Mouse (Mus musculus) T-helper 2 cell (primary cell): ENCODE data around the gene Sox2.

Experiments
- in situ Hi-C: fragments of 300-600 bp; cut with MboI, MseI; formaldehyde crosslinking; loops from one replicate; pipeline ENCODE4 v1.15.1; 2025; ENCODE audit warnings: high pct_unique_total_duplicates

The Sox2 gene

DNA sequence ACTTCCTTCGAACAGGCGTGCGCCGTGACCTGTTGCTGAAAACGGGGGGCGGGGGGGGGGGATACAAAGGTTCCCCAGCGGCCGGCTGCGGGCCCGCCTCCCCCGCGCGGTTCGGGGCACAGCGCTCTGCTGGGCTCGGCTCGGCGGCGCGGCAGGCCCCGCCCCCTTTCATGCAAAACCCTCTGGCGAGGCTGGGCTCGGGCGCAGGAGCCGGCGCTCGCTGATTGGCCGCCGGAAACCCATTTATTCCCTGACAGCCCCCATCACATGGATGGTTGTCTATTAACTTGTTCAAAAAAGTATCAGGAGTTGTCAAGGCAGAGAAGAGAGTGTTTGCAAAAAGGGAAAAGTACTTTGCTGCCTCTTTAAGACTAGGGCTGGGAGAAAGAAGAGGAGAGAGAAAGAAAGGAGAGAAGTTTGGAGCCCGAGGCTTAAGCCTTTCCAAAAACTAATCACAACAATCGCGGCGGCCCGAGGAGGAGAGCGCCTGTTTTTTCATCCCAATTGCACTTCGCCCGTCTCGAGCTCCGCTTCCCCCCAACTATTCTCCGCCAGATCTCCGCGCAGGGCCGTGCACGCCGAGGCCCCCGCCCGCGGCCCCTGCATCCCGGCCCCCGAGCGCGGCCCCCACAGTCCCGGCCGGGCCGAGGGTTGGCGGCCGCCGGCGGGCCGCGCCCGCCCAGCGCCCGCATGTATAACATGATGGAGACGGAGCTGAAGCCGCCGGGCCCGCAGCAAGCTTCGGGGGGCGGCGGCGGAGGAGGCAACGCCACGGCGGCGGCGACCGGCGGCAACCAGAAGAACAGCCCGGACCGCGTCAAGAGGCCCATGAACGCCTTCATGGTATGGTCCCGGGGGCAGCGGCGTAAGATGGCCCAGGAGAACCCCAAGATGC is at the start of gene Sox2:
TSS of gene Sox2 (plus strand) at position 680 of the 895 bp plus-strand sequence.
- in situ Hi-C loops, result loop anchor here (10.0 to 25.0 kb wide), 3 partner anchors 688 to 855 kb away; partner anchors contain the start of gene Ttc14

DNA sequence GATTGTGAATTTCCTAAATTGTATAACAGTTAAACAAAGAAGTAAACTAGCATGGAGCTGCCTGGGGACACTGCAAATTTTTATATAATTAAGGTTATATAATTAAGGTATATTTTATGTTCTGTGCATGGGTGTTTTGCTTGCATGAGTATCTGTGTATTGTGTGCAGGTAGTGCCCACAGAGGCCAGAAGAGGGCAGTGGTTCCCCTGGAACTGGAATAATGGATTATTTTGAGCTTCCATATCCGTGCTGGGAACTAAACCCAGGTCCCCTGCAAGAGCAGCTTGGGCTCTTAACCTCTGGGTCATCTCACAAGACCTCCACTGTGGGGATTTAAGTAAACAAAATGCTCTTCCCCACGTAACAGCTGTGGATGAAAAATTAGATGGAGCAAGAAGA is 49.1 kb upstream of the Sox2 start:
- in situ Hi-C loops, result no loop called here

DNA sequence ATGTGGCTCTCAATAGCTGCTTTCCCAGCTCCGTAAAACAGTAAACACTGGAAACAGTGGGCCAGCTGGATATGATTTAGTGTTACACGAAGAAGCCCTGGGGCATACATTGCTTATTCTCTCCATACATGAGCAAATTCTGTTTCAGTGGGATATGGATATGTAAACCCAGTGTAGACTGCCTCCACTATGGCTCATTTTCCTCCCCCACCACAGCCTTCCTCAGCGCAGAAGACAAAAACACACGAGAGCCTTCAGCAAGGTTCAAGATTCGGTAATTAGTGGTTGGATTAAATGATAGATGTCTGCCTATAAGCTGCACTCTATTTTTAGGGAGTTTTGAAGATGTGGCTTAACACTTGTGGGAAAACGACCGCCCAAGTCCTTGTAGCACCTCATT is 36.1 kb upstream of the Sox2 start:
- in situ Hi-C loops, result no loop called here

DNA sequence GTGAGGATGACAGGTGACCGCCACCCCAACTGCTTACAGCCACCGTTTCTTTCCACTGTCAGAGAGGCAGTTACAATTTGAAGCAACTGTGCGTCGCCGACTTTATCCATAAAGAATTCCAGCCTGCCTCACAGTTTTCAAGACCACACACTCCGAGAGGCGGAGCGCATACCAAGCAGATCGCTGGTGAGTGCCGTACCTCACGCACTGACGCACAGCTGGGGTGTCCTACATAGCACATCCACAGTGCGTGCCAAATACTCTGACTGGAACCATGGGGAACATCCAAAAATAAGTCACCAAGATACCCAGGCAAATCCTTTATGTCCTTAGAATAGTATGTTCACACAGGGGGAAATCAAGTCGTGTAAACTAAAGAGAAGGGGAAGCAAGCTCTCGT is 34.7 kb upstream of the Sox2 start:
- in situ Hi-C loops, result no loop called here

DNA sequence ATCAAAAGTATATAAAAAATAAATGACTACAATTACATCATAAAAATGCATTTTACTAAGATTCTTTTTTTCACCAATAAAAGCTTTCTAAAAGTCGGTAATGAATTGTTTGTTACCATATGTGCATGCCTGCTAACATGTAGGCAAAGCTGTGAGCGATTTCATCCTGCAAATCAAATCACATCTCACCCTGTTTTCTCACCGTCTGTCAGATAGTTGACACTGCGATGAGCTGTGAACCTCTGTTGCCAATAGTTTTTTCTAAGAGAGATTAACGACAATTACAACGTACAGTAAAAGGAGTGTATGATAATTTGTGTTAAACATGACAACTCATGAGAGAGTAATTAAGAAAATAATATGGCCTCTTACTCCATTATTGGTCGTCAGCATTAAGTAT is 31.3 kb upstream of the Sox2 start:
- in situ Hi-C loops, result no loop called here

DNA sequence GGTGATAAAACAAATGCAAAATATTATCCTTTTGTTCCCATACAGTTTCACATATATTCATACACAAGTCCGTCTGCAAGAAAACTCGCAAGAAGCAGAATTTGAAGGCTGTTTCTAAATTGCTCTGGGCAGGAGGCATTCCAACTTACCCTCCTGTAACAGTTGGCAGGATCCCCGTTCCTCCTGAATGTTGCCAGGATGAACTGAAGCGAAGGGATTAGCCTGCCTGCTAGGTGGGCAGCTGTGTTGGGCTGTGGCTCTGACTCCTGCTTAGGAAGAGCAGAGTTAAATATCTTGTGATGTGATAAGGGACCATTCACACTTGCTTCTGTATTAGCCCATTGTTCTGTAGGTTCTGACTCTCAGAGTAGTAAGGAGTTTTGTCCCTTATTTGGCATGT is 30.1 kb upstream of the Sox2 start:
- in situ Hi-C loops, result no loop called here

DNA sequence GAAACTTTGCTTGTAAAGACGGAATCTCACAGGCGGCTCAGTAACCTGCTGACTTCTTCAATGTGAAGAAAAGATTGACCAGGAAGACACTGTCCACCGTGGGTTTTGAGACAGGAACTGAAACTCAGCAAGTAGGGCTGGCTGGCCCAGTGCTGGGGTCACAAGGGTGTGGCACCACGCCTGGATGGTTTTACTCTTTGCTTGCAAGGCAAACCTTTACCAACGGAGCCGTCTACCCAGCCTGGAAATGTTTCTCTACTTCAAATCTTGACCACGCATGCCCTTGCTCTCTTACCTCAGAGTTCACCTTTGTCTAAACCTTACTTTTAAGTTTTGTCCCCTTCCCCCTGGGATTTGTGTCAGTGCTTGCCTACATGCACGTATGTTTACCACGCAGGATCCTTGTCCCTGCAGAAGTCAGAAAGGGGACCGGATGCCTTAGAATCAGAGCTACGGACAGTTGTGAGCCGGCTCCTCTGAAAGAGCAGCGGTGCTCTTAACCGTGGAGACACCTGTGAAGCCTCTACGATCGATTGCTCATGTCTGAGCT is 25.4 kb upstream of the Sox2 start:
- in situ Hi-C loops, result loop anchor here (25.0 kb wide), 1 partner anchor 662 kb away; no protein-coding TSS in a partner anchor

DNA sequence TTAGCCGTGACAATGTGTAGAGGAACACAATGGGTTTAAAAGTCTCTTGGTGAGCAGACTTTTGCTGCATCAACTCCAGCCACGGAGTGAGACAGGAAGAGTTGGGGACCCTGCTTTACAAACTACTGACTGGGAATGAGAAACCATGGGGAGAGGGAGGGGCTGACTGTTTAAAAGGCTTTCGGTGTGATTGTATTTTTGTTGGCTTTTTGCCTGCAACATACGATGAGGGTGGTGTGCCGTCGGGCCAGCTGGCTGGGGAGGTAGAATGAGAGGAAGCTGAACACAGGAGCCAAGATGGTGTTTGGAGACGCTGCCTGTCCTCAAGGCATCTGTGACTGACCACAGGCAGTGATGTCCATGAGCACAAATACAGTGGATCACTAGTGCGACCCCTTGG is 23.7 kb upstream of the Sox2 start:
- in situ Hi-C loops, result loop anchor here (25.0 kb wide), 1 partner anchor 664 kb away; no protein-coding TSS in a partner anchor

DNA sequence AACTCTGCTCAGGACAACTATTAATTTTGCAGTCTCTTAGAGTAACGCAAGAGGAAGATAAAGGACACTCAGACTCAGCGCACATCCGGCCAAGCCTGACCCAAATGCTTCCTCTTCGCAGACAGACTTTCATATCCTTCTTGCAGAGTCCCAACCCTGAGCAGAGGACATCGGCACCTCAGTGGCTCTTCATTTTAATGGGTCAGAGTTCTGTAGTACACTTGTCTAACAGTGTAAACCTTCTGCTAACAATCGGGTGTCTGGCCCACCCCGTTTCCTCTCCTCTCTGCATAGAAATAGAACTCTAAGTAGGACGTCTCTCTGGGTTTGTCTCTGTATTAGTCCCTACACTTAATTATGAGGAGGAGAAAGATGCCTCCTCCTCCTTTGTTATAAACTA is 20.2 kb upstream of the Sox2 start:
- in situ Hi-C loops, result loop anchor here (10.0 to 25.0 kb wide), 2 partner anchors 475 to 668 kb away; no protein-coding TSS in a partner anchor

DNA sequence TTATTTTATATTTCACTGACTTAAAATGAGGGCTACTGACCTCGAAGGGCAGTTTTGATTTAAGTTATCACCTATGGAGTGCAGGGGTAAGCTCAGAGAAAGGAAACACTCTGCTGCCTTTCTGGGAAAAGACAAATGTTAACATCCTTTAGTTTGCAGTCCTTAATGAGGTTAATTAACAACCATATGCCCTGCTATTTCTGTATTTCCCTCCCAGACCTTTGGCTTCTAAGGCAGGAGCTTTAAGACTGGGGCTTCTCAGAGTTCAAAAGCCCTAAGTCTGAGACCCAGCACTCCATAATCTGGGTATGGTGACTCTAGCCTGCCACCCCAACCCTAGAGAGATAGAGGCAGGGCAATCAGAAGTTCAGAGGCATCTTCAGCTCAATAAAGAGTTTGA is 19.5 kb upstream of the Sox2 start:
- in situ Hi-C loops, result loop anchor here (10.0 to 25.0 kb wide), 2 partner anchors 474 to 668 kb away; no protein-coding TSS in a partner anchor

DNA sequence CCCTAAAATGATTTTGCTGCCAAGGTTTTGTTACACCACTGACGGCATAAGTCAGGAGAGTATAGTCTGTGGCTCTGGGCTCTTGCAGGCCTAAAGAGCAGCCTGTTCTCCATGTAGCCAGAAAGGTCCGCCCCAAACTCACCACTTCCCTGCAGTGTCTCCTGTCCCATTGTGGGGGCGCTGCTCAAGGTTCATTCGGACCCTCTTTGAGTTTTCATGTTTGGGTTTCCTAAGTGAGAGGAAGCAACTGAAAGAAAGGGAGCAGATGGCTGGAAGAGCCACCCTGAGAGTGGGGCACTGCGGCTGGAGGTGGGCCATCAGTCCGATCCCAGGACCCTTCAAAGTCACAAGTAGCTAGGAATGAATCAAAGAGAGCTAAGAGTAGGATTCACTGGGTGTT is 13.2 kb upstream of the Sox2 start:
- in situ Hi-C loops, result loop anchor here (10.0 to 25.0 kb wide), 2 partner anchors 468 to 675 kb away; no protein-coding TSS in a partner anchor

DNA sequence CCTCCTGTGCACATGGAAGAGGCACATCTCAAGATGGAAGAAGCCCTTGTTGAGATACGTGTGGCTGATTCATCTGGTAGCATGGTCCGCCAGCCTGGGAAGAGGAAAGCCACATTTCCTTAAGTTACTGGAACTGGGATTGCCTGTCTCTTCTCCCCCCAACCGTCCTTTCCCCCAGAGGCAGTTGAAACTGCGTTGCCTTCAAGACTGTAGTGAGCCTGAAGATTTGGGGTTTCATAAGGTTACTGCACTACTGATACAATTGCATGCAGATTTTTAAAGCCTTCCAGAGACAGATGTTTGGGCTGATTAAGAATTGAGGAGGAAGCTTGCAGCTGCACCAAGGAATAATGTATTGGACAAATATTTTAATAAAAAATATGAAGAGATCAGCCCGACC is 12.7 kb upstream of the Sox2 start:
- in situ Hi-C loops, result loop anchor here (10.0 to 25.0 kb wide), 2 partner anchors 467 to 675 kb away; no protein-coding TSS in a partner anchor

DNA sequence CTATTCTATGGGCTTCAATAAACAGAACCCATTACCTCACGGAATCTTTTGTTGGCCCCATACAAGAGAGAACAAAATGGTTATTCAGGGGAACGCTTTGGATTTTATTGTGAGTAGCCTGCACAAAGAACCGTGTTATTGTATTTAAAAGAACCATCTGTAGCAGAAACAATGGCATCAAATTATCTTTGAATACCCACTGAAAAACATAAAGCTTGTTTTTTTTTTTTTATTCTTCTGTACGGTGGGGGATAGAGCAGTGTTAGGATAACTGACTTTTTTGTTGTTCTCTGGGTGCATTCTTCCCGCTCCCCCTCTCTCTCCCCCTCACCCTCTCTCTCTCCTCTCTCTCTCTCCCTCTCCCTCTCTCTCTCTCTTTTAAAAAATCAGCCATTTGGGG is 12.3 kb upstream of the Sox2 start:
- in situ Hi-C loops, result loop anchor here (10.0 to 25.0 kb wide), 2 partner anchors 467 to 676 kb away; no protein-coding TSS in a partner anchor

DNA sequence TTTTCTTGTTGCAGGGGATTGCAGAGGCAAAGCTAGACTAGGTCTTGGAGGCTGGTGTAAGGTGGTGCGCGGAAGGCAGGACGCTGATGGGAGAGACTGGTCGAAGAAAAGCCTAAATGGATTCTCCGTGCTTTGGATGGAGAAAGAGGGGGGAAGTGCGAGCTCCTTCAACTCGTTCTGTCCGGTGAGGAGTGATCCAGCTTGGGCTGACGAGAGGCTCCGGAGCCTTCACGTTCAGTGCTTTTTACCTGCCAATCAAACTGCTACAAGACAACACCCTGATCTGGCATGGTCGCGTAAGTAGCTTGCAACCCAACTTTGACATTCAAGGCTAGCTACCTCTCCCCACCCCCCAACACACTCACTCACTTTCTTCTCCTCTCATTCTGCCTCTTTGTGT is 11.9 kb upstream of the Sox2 start:
- in situ Hi-C loops, result loop anchor here (10.0 to 25.0 kb wide), 2 partner anchors 466 to 676 kb away; no protein-coding TSS in a partner anchor

DNA sequence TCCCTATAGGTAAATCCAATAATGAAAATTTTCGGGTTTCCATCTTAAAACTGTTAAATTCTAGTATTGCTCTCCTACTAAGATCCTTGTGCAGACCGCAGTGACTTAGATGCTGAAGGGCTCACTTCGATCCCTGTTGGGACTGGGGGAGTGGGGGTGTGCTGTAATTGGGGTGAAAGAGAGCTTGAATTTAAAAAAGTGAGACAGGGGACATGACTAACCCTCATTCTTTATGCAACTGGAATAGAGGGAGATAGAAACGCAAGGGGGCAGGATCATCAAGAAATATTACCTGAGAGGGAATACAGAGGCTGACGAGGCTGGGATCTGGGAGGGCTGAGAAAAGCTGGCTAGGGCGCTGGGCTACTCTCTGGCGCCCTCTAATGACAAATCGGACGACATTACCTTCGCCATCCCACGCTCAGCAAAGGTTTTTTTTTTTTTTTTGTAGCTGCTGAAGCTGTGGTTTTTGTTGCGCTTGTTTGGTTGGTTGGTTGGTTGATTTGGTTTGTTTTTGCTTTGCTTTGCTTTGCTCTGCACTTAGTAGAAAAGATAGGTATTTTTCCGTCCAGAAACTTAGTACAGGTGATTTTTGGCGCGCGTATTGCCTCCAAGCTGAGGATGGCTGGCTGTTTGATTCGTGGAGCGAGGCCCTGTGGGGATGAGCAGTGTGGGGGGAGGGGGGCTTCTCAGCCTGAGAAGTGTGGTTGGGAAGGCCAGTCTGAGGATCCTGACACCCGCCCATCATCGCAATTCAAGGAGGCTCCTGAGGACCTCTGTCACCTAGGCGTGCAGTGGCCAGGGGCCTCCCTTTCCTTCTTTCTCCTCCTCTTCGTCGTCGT is 11.0 kb upstream of the Sox2 start:
- in situ Hi-C loops, result loop anchor here (10.0 to 25.0 kb wide), 2 partner anchors 466 to 677 kb away; no protein-coding TSS in a partner anchor

DNA sequence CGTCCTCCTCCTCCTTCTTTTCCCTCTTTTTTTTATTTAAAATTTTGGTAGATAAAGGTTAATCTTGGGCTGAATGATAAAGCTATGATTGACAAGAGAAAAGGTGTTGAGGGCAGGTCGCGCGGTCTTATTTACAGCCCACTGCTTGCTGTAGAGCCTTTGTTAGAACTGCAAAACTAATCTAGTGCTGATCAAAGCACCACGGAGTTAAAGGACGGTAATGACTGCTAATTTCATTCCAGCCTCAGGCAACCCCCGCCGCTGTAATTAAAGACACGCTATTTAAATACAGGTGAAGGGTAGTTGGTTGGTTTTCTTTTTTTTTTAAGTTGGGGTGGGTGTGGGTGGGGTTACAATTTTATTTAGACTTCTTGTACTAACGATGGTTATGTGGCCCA is 10.3 kb upstream of the Sox2 start:
- in situ Hi-C loops, result loop anchor here (10.0 to 25.0 kb wide), 2 partner anchors 465 to 678 kb away; no protein-coding TSS in a partner anchor

DNA sequence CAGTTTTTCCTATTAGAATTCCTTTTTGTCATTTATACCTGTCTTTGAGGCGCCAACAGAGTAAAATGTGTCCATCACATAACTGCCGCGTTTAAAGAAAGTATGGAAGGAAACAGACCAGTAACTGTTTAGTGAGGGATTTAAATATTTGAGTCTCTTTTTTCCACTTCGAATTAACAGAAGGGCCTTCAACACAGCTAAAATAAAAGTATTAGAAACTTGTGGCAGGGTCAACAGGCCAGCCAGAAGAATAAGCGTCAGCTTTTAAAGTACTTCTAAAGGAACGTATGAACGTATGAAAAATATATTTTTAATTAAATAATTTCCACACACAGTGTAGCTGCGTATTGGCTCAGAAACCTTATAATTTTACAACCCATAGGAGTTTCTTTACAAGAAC is 9.9 kb upstream of the Sox2 start:
- in situ Hi-C loops, result loop anchor here (25.0 kb wide), 1 partner anchor 678 kb away; no protein-coding TSS in a partner anchor

DNA sequence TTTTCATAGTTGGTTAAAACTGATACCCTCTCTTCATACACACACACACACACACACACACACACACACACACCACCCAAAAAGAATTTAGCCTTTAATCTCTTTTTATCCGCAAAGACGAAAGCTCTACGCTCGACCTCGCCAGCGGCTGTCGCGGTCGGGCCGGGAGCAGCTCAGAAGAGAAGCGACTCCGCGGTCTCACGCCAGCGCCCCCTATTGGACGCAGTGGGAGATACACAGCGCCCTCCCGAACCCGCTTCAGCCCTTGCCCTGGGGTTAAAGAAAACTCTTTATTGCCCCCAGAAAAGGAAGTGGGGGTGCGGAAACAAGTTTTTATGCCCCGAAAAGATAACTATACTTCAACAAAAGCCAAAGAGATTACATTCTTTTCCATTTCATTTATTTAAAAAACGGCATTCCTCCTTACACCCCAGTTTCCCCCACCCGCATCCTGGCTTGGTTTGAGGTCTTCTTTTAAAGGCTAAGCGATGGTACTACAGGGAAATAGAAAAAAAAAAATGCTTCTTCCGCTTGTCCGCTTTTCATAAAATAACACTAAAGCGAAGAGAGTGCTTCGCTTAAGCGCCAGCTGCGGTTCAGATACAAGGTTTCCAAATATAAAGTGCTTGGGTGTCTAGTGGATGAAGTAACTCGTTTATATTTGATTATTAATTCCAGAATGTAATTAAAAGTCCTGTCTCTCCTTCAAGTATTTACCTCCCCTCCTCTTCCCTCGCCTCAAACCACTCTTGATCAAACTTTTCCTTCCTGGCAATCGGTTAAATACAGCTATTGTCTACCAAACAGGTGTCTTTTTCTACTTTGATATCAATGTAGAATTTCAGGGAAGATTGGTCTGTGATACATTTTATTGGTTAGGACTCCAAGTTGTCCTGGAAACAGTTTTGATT is 9.3 kb upstream of the Sox2 start:
- in situ Hi-C loops, result loop anchor here (25.0 kb wide), 1 partner anchor 679 kb away; no protein-coding TSS in a partner anchor

DNA sequence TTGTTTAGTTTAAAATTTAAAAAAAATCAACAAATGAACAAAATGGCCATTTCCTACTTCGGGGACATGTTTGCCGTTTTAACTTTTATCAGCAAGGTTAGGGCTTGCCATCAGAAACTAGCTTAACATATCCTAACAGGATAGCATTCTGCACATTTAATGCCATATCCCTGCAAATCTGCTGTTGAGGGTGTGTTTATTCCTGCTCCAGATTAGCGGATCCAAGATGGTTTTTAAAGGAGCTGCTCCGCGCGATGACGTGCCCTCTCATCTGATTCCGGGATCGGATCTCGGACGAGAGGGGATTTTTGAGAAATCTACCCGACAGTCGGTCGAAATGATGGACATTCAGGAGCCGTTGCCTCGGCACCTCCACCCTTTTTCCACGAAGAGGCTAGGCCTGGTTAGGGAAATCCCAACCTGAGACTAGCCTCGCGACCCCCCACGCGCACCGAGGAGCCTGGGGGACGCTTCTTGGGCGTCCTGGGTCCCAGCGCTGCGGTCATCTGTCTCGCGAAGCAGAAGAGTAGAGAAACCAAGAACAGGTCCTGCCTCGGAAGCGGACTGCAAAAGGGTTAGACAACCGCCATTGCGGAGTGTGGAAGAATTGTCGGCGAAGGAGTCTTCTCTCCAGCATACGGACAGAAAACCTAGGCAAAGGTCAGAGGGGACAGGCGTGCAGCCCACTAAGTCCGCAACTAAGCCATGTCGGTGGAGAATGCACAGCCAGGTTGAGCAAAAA is 8.3 kb upstream of the Sox2 start:
- in situ Hi-C loops, result loop anchor here (25.0 kb wide), 1 partner anchor 680 kb away; no protein-coding TSS in a partner anchor
